In the genomic region with DNA sequence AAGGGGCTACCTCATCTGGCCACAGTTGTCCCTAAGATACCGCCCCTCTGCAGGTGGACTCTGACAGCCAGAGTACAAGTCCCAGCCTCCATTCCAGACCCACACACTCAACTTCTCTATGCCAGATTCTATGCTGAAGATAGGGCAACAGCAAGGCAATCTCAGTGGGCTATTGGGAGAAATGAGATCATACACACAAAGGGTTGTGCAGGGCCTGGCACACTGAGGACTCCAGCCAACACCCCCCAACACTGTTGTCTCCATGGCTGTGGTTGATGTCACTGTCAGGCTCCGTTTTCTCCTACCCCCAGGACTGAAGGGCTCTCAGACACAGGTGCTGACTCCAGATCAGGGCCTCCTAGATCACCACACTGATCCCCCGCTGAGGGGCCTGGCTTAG, we compare ENCODE assay signal across 9 mouse cellular contexts. TPM values are rescaled to one million over a fixed set of nuclear protein-coding genes. Genes with fewer than 3 reads are reported as not detected.
A peak's percentile ranks its signal among the peaks of the same experiment; 100 is the strongest.
DNase-seq lines count a peak whose midpoint lies in the region; ATAC-seq and TF ChIP-seq lines count a peak whose summit lies in the region.
"Had no signal": no experiment of that assay in that cellular context is flagged by ENCODE, and none has a peak within 500 bp of the region (broad histone marks: within the 10 kb centered on the region; RNA-seq: fewer than 3 reads in every experiment).

No protein-coding gene starts in this region.

- no peak for ATAC-seq in liver, embryonic 13.5 days (ENCODE audit: low read depth)
- no peak for ATAC-seq in erythroid progenitor cell, adult 5-6 weeks (replicated peaks; ENCODE audit: low FRiP score, poor library complexity, severe bottlenecking)

- DNase-seq in gastrocnemius, adult 2 months = no peak
- DNase-seq in gastrocnemius, postnatal 14 days = no peak
- no peak for DNase-seq in thymus, adult 2 months
- no peak for DNase-seq in thymus, postnatal 10 days (ENCODE audit: low spot score in 2 of 2)
- DNase-seq in liver, embryonic 13.5 days = no peak
- DNase-seq in cerebellum, postnatal 10 days = no peak
- no peak for DNase-seq in ovary, adult 18-20 months (ENCODE audit: low spot score)
- DNase-seq: right cerebral cortex, adult 18-20 months had no signal

- peak overlapping the region; percentile 94 for H3K9ac ChIP-seq in liver, embryonic 13.5 days

- TF ChIP-seq POLR2A in thymus, adult 2 months (IDR thresholded peaks at IDR 0.05; ENCODE audit: control insufficient read depth, extremely low read depth, insufficient read depth, low read length, poor library complexity) = no peak

- no peaks in the 10 kb centered on the region for H3K9me3 ChIP-seq in liver, embryonic 13.5 days (replicated peaks)

- intact Hi-C loops in gastrocnemius, adult 2 months (cut with DNase I) = no loop called here
- intact Hi-C loops in gastrocnemius, postnatal 14 days (cut with DNase I; ENCODE audit: low total_unique reads) = no loop called here

- H3K36me3 ChIP-seq in thymus, adult 2 months (ENCODE audit: control insufficient read depth, insufficient read depth, low read length) = no peaks in the 10 kb centered on the region
- no peaks in the 10 kb centered on the region for H3K36me3 ChIP-seq in liver, embryonic 13.5 days

- WGBS in thymus, adult 2 months = 32% methylated on average over 3 of the region's 3 CpGs
- 32% methylated on average over 3 of the region's 3 CpGs for WGBS in liver, embryonic 13.5 days (ENCODE audit: insufficient replicate concordance)

- peaks cover 48% of the 10 kb centered on the region for H3K4me1 ChIP-seq in thymus, adult 2 months (replicated peaks; ENCODE audit: control insufficient read depth, insufficient read depth, low read length)
- peaks cover 63% of the 10 kb centered on the region for H3K4me1 ChIP-seq in liver, embryonic 13.5 days (replicated peaks)

- H3K4me2 ChIP-seq in liver, embryonic 13.5 days = peak overlapping the region; percentile 94

- peak overlapping the region; percentile 90 for H3K27ac ChIP-seq in gastrocnemius, adult 2 months
- no peak overlapping the region for H3K27ac ChIP-seq in thymus, adult 2 months (ENCODE audit: control insufficient read depth, insufficient read depth, low read length)
- no peak overlapping the region; the same call in 1 of the 2 replicates for H3K27ac ChIP-seq in liver, embryonic 13.5 days

- H3K27me3 ChIP-seq in thymus, adult 2 months (ENCODE audit: control insufficient read depth, insufficient read depth, low read length) = no peaks in the 10 kb centered on the region
- H3K27me3 ChIP-seq in liver, embryonic 13.5 days = no peaks in the 10 kb centered on the region

- peak overlapping the region; percentile 93 for H3K4me3 ChIP-seq in gastrocnemius, adult 2 months
- H3K4me3 ChIP-seq in thymus, adult 2 months (ENCODE audit: control insufficient read depth, insufficient read depth, low read length) = peak overlapping the region; percentile 91
- peak overlapping the region; percentile 92 for H3K4me3 ChIP-seq in liver, embryonic 13.5 days (replicated peaks)

- TF ChIP-seq CTCF in gastrocnemius, adult 2 months (IDR thresholded peaks at IDR 0.05) = no peak
- TF ChIP-seq CTCF in thymus, adult 2 months (IDR thresholded peaks at IDR 0.05; ENCODE audit: borderline replicate concordance, control insufficient read depth, extremely low read depth, insufficient read depth, low read length, poor library complexity) = no peak

RNA-seq across cellular contexts. Expression of gene Sbf1, which starts 1.0 kb away (rescaled TPM):
- total RNA-seq in gastrocnemius, adult 2 months (2021) = 10 to 100 TPM; 55.1 to 70.5 TPM
- 10 to 100 TPM; 51.2 to 51.5 TPM for total RNA-seq in gastrocnemius, postnatal 14 days (2021)
- 899 TPM in 2 replicates for polyA plus RNA-seq in thymus, adult 2 months (2012; rRNA removed)
- polyA plus RNA-seq in liver, embryonic 13.5 days (2015; fragmentation: Nextera tagmentation; extraction: Ambion mirVana) = 18.8 and 21.7 TPM in 2 replicates
- 66.0 and 92.2 TPM in 2 replicates for total RNA-seq in erythroid progenitor cell, adult 5-6 weeks (2015; ENCODE audit: low replicate concordance)
- total RNA-seq in erythroid progenitor cell, adult 5-6 weeks (2017; ENCODE audit: low replicate concordance) = 93.9 and 115 TPM in 2 replicates

RNA-seq across cellular contexts. Expression of gene Adm2, which starts 8.4 kb away (rescaled TPM):
- not detected for total RNA-seq in gastrocnemius, adult 2 months (2021)
- total RNA-seq in gastrocnemius, postnatal 14 days (2021) = not detected
- 4.4 and 5.3 TPM in 2 replicates for polyA plus RNA-seq in thymus, adult 2 months (2012; rRNA removed)
- polyA plus RNA-seq in liver, embryonic 13.5 days (2015; fragmentation: Nextera tagmentation; extraction: Ambion mirVana) = 1.4 and 2.4 TPM in 2 replicates
- total RNA-seq in erythroid progenitor cell, adult 5-6 weeks (2015; ENCODE audit: low replicate concordance) = not detected in 2 replicates
- total RNA-seq in erythroid progenitor cell, adult 5-6 weeks (2017; ENCODE audit: low replicate concordance) = not detected in 2 replicates

RNA-seq across cellular contexts. Expression of gene Miox, which starts 20.1 kb away (rescaled TPM):
- total RNA-seq in gastrocnemius, adult 2 months (2021) = not detected
- total RNA-seq in gastrocnemius, postnatal 14 days (2021) = not detected
- 0.82 and 2.7 TPM in 2 replicates for polyA plus RNA-seq in thymus, adult 2 months (2012; rRNA removed)
- 5.6 and 6.8 TPM in 2 replicates for polyA plus RNA-seq in liver, embryonic 13.5 days (2015; fragmentation: Nextera tagmentation; extraction: Ambion mirVana)
- total RNA-seq in erythroid progenitor cell, adult 5-6 weeks (2015; ENCODE audit: low replicate concordance) = not detected in 2 replicates
- not detected in 2 replicates for total RNA-seq in erythroid progenitor cell, adult 5-6 weeks (2017; ENCODE audit: low replicate concordance)

RNA-seq across cellular contexts. Expression of gene Lmf2, which starts 41.4 kb away (rescaled TPM):
- total RNA-seq in gastrocnemius, adult 2 months (2021) = 10 to 100 TPM; 12.7 to 16.1 TPM
- 10 to 100 TPM; 16.9 to 18.3 TPM for total RNA-seq in gastrocnemius, postnatal 14 days (2021)
- polyA plus RNA-seq in thymus, adult 2 months (2012; rRNA removed) = 129 and 146 TPM in 2 replicates
- 26.1 and 30.2 TPM in 2 replicates for polyA plus RNA-seq in liver, embryonic 13.5 days (2015; fragmentation: Nextera tagmentation; extraction: Ambion mirVana)
- total RNA-seq in erythroid progenitor cell, adult 5-6 weeks (2015; ENCODE audit: low replicate concordance) = 71.4 and 96.8 TPM in 2 replicates
- total RNA-seq in erythroid progenitor cell, adult 5-6 weeks (2017; ENCODE audit: low replicate concordance) = 63.3 and 84.0 TPM in 2 replicates

RNA-seq across cellular contexts. Expression of gene Ncaph2, which starts 41.4 kb away (rescaled TPM):
- 10 to 100 TPM; 40.9 to 41.4 TPM for total RNA-seq in gastrocnemius, adult 2 months (2021)
- 10 to 100 TPM; 39.0 to 40.8 TPM for total RNA-seq in gastrocnemius, postnatal 14 days (2021)
- 351 and 370 TPM in 2 replicates for polyA plus RNA-seq in thymus, adult 2 months (2012; rRNA removed)
- 114 and 131 TPM in 2 replicates for polyA plus RNA-seq in liver, embryonic 13.5 days (2015; fragmentation: Nextera tagmentation; extraction: Ambion mirVana)
- total RNA-seq in erythroid progenitor cell, adult 5-6 weeks (2015; ENCODE audit: low replicate concordance) = 195 and 215 TPM in 2 replicates
- total RNA-seq in erythroid progenitor cell, adult 5-6 weeks (2017; ENCODE audit: low replicate concordance) = 221 and 330 TPM in 2 replicates
